Mouse (Mus musculus) gastrocnemius, postnatal 25 days (tissue): ENCODE results near the gene Gm5269. TPM values are rescaled to one million over a fixed set of nuclear protein-coding genes. Genes with fewer than 3 reads are reported as not detected.

Experiments
- DNase-seq: peaks from one replicate; pipeline ENCODE4 v3.0.0; 2022
- long read RNA-seq, 2 experiments: library from polyadenylated mRNA; stranded (forward); transcript quantifications; one replicate each; pipeline ENCODE4 v2.0.0; 2021
- total RNA-seq, 2 experiments: library from RNA; stranded (reverse); gene quantifications; 1 replicate in 1 of 2; 2 replicates in 1 of 2; pipeline ENCODE4 v1.2.3; 2021

The Gm5269 gene
- not detected for total RNA-seq
- long read RNA-seq, experiment 1, result 0 reads
- long read RNA-seq, experiment 2, result 0 reads

DNA sequence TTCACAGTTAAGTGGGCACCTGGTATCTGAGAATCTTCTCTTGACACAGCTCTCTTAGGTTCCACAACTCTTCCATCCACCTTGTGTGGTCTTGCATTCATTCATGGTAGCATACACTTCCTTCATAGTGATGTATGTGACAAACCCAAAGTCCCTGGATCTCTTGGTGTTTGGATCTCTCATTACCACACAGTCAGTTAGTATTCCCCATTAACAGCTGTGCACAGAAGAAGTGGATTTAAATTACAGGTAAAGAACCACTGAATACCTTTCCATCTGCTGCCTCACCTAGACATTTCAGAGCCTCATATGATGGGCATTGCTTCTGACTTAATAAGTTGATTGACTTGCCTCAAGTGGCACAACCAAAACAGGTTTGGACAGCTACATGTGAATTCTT is at the start of gene Gm5269:
Gm5269 (minus strand) TSS at position 101 of the 400 bp plus-strand sequence.
- DNase-seq, result no peak

GRCm38 (mm10) chr1:45931127-45931526 is 41.1 kb upstream of the Gm5269 start:
- no peak for DNase-seq

DNA sequence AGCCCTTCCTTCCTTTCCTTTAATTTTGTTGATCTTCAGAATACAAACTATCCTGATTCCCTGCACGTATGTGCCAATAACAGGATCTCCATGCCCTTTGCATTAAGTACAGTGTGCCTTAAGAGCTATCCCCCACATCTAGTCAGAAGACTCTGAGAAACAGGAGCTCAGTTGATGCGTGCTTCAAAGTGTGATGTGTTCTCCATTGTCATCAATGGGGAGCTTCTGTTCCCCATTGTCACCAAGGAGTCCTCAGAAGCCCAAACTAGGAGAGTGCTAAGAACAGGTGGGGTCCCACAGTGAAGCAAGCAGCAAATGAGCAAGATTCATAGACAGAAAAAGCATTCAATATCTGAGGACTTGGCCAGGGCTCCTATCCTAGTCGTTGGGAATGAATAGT is 36.8 kb upstream of the Gm5269 start:
- DNase-seq, result no peak

DNA sequence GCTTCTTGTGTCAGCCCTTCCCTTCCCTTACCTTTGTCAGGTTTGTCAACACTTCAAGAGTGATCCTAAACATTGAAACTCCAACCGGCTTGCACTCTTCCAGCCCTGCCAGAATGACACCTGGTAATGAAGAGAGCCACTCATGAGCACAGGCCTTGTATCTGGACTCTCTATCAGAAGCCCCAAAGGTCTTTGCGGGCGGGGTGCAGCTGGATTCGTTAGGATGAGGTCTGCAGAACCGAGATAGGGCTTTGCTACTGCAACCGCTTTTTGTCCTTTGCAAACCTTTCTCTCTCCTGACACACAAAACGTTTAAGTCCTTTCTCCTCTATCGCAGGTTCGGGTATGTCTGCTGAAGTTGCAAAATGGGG is 36.3 kb upstream of the Gm5269 start, which contains the start of gene Slc40a1:
Slc40a1 (minus strand) TSS at position 131 of the 371 bp plus-strand sequence.
- no peak for DNase-seq

GRCm38 (mm10) chr1:45925500-45926392 is 35.7 kb upstream of the Gm5269 start:
- DNase-seq, result peak; percentile 77

DNA sequence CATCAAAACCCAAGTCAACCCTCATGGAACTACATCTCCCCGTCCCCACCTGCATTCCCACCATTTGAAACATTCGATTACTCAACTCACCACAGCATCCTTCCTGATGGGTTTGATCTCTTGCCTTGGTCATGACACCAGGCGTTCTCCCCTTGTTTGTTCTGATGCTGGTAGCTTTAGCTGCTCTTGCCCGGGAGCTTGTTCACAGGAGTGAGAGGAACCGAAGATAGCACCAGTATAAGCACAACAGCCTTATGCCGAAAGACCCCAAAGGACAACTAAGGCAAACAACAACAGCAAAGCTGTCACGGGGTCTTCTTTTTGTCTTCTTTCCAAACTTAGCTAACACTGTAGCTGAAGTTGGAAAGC is 35.0 kb upstream of the Gm5269 start:
- no peak for DNase-seq

DNA sequence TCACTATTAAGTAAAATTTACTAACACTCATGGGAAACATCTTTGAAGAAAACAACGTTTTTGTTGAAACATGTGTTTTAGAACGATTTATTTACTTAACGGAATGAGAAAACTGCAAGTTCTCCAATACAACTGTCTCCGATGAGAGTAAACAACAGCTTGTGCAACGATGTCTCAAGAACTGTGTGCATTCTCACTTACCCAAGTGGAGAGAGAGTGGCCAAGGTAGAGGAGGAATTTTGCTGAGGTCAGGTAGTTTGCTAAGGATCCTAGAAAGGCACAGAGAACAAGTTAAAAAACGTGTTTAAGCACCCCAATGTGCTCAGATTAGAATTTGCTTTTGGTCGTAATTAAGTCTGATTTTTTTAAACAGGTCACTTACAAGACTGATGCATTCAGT is 34.4 kb upstream of the Gm5269 start:
- DNase-seq, result no peak

- DNase-seq, result no peak
Observed at GRCm38 (mm10) chr1:45923306-45923705, 33.2 kb upstream of the Gm5269 start.

- DNase-seq, result no peak
Observed at GRCm38 (mm10) chr1:45920703-45921102, 30.6 kb upstream of the Gm5269 start.

GRCm38 (mm10) chr1:45919752-45920151 is 29.7 kb upstream of the Gm5269 start:
- no peak for DNase-seq

DNA sequence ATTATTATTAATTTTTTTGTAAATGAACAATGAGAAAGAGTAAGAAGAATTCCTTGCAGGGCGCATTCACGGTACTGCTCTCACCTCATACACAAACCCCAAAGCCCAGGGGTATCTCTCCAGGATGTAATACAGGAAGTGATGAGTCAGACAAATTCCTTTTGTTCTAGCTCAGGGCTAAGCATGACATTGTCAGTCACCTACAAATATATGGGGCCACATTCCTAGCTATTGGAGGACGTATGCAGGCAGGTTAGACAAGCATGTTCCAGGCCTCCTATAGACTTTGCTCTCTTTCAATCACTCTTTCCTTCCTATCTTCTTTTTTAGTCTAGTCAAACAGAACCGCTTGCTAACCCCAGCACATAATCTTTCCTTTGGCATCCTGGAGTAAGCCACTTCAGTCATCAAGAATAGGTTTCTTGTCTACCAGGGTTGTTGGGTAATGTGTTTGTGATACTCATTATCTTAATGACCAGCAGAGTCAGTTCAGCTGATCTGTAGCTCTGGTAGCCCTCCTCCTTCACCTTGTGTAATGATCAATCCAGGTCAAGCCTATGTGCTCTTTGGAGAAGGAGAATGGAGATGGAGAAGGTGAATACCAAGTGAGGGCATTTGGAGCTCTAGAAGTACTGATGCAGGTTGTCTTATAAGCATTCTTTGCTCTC is 27.2 kb upstream of the Gm5269 start:
- no peak for DNase-seq

DNA sequence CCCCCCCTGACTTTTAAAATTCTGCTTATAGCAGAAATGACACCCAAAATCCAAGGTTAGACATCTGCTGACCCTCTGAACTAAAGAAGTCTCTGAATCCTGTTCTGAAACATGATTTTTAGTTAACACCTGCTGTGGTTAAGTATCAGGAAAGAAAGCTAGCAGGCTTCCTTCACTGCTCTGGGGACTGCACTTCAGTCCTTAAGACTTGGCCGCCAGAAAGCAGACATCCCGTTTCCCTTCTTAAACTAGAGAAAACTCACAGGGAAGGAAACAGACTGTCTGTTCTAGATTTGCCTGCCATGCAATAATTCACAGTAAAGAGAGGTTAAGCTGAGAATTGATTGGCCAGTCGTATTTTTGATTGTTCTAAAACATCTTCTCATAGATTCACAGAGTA is 26.1 kb upstream of the Gm5269 start:
- no peak for DNase-seq

- no peak for DNase-seq
Observed at GRCm38 (mm10) chr1:45914236-45914635, 24.2 kb upstream of the Gm5269 start.

GRCm38 (mm10) chr1:45905107-45905821 is 15.2 kb upstream of the Gm5269 start:
- peak; percentile 14 for DNase-seq

DNA sequence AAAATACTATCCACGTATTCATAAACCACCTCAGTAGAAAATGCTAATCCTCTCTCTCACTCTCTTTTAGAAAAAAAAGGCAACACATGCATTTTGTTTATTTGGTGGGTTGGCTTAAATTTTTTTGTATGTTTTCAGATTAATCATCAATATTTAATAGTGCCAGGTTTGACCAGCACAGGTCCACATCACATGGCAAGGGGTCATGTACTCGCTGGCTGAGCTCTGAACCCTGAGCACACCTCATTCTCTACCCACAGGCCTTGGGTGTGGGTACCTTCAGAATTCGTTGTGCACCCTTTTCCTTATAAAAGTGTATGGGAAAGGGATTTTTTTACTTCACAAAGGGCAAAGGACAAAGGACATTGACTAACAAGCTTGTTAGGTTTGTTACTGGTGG is 14.1 kb upstream of the Gm5269 start:
- DNase-seq, result no peak

- DNase-seq, result no peak
Observed at GRCm38 (mm10) chr1:45898044-45898443, 8.0 kb upstream of the Gm5269 start.

DNA sequence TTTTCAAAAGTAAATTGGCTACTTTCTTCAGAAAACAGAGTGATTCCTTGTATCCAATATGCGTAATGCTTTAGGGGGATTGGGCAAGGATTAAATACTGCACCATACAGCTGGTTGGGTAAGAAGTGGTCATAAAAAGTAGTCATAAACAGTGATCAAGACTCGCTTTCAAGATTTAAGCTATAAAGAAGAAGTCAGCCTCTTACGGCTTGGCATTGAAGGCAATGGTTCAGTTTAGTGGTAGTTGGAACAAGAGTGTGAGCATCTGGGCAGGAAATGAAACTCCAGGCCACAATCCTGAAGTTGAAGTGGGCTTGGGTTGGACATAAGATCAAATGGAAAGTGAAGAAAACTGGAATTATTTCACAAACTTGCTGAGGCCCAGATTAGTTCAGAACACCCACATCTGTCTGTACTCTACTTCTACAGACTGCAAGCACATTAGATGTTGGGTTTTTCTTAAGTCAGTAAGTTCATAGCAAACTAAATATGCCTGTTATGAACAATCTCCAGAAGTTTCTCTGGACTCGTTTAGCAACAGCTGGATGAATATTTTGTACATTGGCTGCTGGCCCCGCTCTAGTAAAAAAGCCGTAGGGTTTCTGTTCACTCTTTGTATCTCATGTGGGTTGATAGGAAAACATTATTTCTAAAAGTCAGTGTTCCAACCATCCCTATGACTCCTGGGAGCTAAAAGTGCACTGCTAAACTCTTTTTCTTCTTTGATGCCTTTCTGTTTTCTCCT is 4.3 kb upstream of the Gm5269 start:
- DNase-seq, result peak; percentile 22

GRCm38 (mm10) chr1:45891986-45892385 is 1.9 kb upstream of the Gm5269 start:
- DNase-seq, result no peak

DNA sequence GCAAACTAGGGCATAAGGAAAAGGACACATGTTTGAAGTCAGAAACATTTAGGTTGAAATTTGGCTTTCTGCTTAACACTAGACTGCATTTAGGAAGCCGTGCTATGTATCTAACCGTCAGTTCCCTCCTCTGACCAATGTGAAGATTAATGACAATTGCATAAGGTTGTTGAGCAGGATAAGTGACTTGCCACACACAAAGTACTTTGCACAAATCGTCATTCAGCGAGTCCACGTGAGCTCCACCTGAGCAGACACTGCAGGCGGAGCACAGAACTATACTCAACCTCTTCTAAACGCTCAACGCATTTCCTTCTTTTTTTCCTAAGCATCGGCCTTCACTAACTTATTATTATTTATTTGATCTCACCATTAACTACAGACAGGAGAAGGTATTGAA is 3.3 kb downstream of the Gm5269 start:
- no peak for DNase-seq

GRCm38 (mm10) chr1:45883378-45883777 is 6.7 kb downstream of the Gm5269 start:
- DNase-seq, result no peak

DNA sequence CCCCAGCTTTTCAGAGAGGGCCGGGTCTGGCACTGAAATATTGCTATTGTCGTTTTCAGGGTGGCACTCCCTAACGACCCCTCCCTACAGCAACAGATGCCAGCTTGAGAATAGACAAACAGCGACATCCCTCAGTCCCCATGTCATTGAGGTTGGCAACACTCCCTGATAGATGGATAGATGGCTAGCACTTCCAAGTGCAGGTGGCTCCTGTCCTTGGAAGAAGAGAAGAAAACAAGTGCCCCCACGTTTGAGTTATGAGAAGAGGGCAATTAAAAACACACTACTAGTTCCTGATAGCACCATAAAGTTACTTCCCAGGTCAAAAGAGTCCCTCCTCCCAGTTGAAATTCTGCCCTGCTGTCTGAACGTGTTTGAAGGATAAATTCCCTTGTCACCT is 8.0 kb downstream of the Gm5269 start:
- DNase-seq, result no peak

GRCm38 (mm10) chr1:45881228-45881832 is 8.7 kb downstream of the Gm5269 start:
- DNase-seq, result no peak
